Mouse (Mus musculus): Measurements from ENCODE around the gene Gm12258. TPM values are rescaled to one million over a fixed set of nuclear protein-coding genes. Genes with fewer than 3 reads are reported as not detected.
A peak's percentile ranks its signal among the peaks of the same experiment; 100 is the strongest.

Gm12258 gene
- polyA plus RNA-seq (2012; fragmentation: generic; extraction: Trizol), result 2.0 TPM

DNA sequence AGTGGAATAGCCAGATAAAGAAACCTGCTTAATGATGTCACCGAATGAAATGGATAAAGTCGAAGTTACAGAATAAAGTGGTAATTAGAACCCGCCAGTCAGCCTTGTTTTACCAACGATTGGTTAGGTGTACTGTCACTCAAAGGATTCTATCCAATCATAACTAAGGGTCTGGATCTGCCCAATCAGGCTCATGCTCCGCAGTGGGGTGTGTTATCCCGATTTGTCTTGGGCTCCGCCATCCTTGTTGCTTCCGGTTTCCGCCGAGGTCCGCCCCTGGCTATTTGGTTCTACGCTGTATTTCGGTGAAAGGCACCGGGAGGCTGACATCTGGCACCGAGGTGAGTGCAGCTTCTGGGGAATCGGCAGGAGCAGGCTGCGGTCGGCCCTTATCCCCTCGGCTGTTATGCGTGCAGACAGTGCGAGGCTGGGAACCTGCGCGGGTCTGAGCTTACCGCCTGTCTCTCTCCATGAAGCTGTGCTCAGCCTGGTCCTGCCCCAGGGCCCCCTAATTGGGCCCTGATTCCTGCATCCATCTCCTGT lies at the start of gene Gm12258:
Gene Gm12258 (plus strand): TSS at position 240 of the 543 bp plus-strand sequence.
- Histone ChIP-seq H3K4me3 (peak within 1 kb of the TSS; percentile 46), H3K27me3 (ENCODE audit: control insufficient read depth, insufficient read depth, insufficient read length) (no peaks in the 10 kb centered on the region), H3K36me3 (ENCODE audit: control insufficient read depth, insufficient read depth) (peaks cover 15% of the 10 kb centered on the region), H3ac (ENCODE audit: control insufficient read depth, insufficient read length) (peak within 1 kb of the TSS; percentile 89), H3K4me2 (ENCODE audit: low read depth) (peak within 1 kb of the TSS; percentile 65), H3K79me2 (ENCODE audit: control insufficient read depth, insufficient read depth) (no peaks in the 10 kb centered on the region)
- TF ChIP-seq POLR2AphosphoS2 (IDR thresholded peaks at IDR 0.05; ENCODE audit: insufficient read length, low read depth) (peak; percentile 45), SRF (IDR thresholded peaks at IDR 0.05; ENCODE audit: control insufficient read depth, insufficient read length, low read depth) (no peak), POLR2A (IDR thresholded peaks at IDR 0.05; ENCODE audit: insufficient read length, low read depth) (peak; percentile 60), REST (IDR thresholded peaks at IDR 0.05; ENCODE audit: insufficient read depth, insufficient read length) (no peak), USF1 (IDR thresholded peaks at IDR 0.05; ENCODE audit: low read depth) (no peak), MYOD1 (IDR thresholded peaks at IDR 0.05; ENCODE audit: control insufficient read depth in 1 of 3, insufficient read length in 2 of 3, low read depth in 2 of 3) (no peak), CEBPB (IDR thresholded peaks at IDR 0.05; ENCODE audit: insufficient read depth, poor library complexity, severe bottlenecking) (peak; percentile 67), E2F4 (IDR thresholded peaks at IDR 0.05; ENCODE audit: insufficient read depth) (peak; percentile 22), MAX (IDR thresholded peaks at IDR 0.05; ENCODE audit: low read depth) (no peak), TCF3 (IDR thresholded peaks at IDR 0.05; ENCODE audit: insufficient read length, low read depth) (no peak), TCF12 (IDR thresholded peaks at IDR 0.05; ENCODE audit: insufficient read depth, poor library complexity, severe bottlenecking) (no peak), MYOG (IDR thresholded peaks at IDR 0.05; ENCODE audit: control insufficient read depth in 1 of 3, insufficient read depth in 1 of 3, insufficient read length in 2 of 3, low read depth in 2 of 3) (no peak)

DNA sequence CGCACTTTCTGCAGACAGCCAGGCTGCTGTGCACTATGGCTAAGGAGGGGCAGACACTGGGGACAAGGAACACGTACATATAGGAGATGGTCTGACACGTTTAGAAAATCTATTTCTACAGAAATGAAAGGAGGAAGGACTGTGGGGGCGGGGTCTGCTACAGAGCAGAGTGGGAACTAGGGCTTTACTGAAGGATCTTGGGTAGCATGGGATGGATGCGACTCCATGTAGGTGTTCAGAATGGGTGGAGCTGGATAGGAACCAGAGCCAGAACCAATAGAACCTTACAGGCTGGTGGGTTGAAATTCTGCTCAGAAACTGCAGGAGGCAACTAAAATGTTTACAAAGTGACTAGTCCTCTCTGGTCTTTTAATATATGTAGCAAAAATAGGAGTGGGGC lies 47.2 kb upstream of the Gm12258 start:
- H3K4me2 ChIP-seq (ENCODE audit: low read depth), result no peak overlapping the region
- H3K79me2 ChIP-seq (ENCODE audit: control insufficient read depth, insufficient read depth), result no peaks in the 10 kb centered on the region
- no peak overlapping the region for H3ac ChIP-seq (ENCODE audit: control insufficient read depth, insufficient read length)
- TF ChIP-seq TCF3 (IDR thresholded peaks at IDR 0.05; ENCODE audit: insufficient read length, low read depth), result no peak
- TF ChIP-seq REST (IDR thresholded peaks at IDR 0.05; ENCODE audit: insufficient read depth, insufficient read length), result no peak
- TF ChIP-seq POLR2A (IDR thresholded peaks at IDR 0.05; ENCODE audit: insufficient read length, low read depth), result no peak
- no peak for TF ChIP-seq CEBPB (IDR thresholded peaks at IDR 0.05; ENCODE audit: insufficient read depth, poor library complexity, severe bottlenecking)
- no peak for TF ChIP-seq MYOD1 (IDR thresholded peaks at IDR 0.05; ENCODE audit: control insufficient read depth in 1 of 3, insufficient read length in 2 of 3, low read depth in 2 of 3)
- no peak for TF ChIP-seq MAX (IDR thresholded peaks at IDR 0.05; ENCODE audit: low read depth)
- TF ChIP-seq USF1 (IDR thresholded peaks at IDR 0.05; ENCODE audit: low read depth), result no peak
- no peak for TF ChIP-seq SRF (IDR thresholded peaks at IDR 0.05; ENCODE audit: control insufficient read depth, insufficient read length, low read depth)
- TF ChIP-seq TCF12 (IDR thresholded peaks at IDR 0.05; ENCODE audit: insufficient read depth, poor library complexity, severe bottlenecking), result no peak
- TF ChIP-seq POLR2AphosphoS2 (IDR thresholded peaks at IDR 0.05; ENCODE audit: insufficient read length, low read depth), result no peak
- no peak for TF ChIP-seq E2F4 (IDR thresholded peaks at IDR 0.05; ENCODE audit: insufficient read depth)
- TF ChIP-seq MYOG (IDR thresholded peaks at IDR 0.05; ENCODE audit: control insufficient read depth in 1 of 3, insufficient read depth in 1 of 3, insufficient read length in 2 of 3, low read depth in 2 of 3), result no peak
- no peak overlapping the region for H3K4me3 ChIP-seq
- H3K27me3 ChIP-seq (ENCODE audit: control insufficient read depth, insufficient read depth, insufficient read length), result peaks cover 5% of the 10 kb centered on the region
- H3K36me3 ChIP-seq (ENCODE audit: control insufficient read depth, insufficient read depth), result no peaks in the 10 kb centered on the region

DNA sequence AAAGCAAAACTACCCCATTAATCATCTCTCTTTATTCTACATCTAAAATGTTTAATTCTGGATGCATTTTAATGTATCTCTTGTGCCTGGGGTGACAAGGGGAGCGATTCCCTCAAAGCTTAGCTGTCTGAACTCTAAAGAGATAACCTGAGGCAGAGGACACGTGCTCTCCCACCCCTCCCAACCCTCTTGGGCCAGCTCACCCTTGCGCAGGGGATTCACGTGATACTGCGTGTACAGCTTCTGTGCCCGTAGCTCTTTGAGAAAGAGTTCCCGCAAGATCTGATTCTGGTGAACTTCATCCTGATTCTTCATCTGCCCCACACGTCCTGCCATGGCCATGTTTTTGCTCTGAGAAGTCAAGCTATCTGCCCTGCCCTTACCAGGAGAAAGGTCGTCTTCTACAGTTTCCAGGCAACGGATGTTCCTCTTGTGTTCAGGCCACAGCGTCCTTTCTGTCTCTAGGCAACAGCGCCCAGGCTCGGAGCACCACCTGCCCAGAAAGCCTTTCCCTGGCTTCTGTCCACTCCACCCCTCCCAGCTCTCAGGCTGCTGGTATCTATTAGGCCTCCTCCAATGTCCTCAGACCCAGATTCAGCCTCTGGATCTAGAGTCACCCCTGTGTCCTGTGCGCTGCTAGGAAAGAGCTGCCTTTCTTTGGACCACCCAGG lies 45.3 kb upstream of the Gm12258 start, which contains the start of gene Fam183b:
Gene Fam183b (minus strand): TSS at position 403 of the 671 bp plus-strand sequence.
- Histone ChIP-seq H3K4me3 (no peak within 1 kb of the TSS), H3K27me3 (ENCODE audit: control insufficient read depth, insufficient read depth, insufficient read length) (peaks cover 5% of the 10 kb centered on the region), H3K36me3 (ENCODE audit: control insufficient read depth, insufficient read depth) (no peaks in the 10 kb centered on the region), H3ac (ENCODE audit: control insufficient read depth, insufficient read length) (no peak within 1 kb of the TSS), H3K4me2 (ENCODE audit: low read depth) (no peak within 1 kb of the TSS), H3K79me2 (ENCODE audit: control insufficient read depth, insufficient read depth) (no peaks in the 10 kb centered on the region)
- TF ChIP-seq SRF (IDR thresholded peaks at IDR 0.05; ENCODE audit: control insufficient read depth, insufficient read length, low read depth), result no peak
- TF ChIP-seq MAX (IDR thresholded peaks at IDR 0.05; ENCODE audit: low read depth), result no peak
- no peak for TF ChIP-seq E2F4 (IDR thresholded peaks at IDR 0.05; ENCODE audit: insufficient read depth)
- TF ChIP-seq CEBPB (IDR thresholded peaks at IDR 0.05; ENCODE audit: insufficient read depth, poor library complexity, severe bottlenecking), result no peak
- no peak for TF ChIP-seq POLR2AphosphoS2 (IDR thresholded peaks at IDR 0.05; ENCODE audit: insufficient read length, low read depth)
- no peak for TF ChIP-seq REST (IDR thresholded peaks at IDR 0.05; ENCODE audit: insufficient read depth, insufficient read length)
- no peak for TF ChIP-seq TCF3 (IDR thresholded peaks at IDR 0.05; ENCODE audit: insufficient read length, low read depth)
- TF ChIP-seq TCF12 (IDR thresholded peaks at IDR 0.05; ENCODE audit: insufficient read depth, poor library complexity, severe bottlenecking), result no peak
- no peak for TF ChIP-seq USF1 (IDR thresholded peaks at IDR 0.05; ENCODE audit: low read depth)
- no peak for TF ChIP-seq MYOD1 (IDR thresholded peaks at IDR 0.05; ENCODE audit: control insufficient read depth in 1 of 3, insufficient read length in 2 of 3, low read depth in 2 of 3)
- TF ChIP-seq MYOG (IDR thresholded peaks at IDR 0.05; ENCODE audit: control insufficient read depth in 1 of 3, insufficient read depth in 1 of 3, insufficient read length in 2 of 3, low read depth in 2 of 3), result no peak
- TF ChIP-seq POLR2A (IDR thresholded peaks at IDR 0.05; ENCODE audit: insufficient read length, low read depth), result no peak

DNA sequence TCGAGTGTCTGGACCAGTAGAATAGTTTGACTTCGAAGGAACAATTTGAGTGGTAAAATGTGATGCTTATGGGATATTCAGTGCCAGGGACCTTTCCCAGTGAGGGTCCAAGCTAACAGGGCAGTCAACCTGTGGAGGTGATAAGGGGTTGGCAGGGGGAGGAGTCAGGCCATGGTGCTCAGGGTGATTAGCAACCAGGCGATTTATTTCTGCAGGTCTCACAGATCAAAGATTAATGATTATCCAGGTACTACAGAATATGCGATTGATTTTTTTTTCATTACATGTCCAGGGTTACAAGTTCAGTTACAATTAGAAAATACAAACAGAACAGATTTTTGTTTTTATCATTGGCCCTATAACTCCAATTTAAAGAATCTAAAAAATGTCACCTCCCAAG lies 43.1 kb upstream of the Gm12258 start:
- H3ac ChIP-seq (ENCODE audit: control insufficient read depth, insufficient read length), result no peak overlapping the region
- H3K79me2 ChIP-seq (ENCODE audit: control insufficient read depth, insufficient read depth), result no peaks in the 10 kb centered on the region
- H3K27me3 ChIP-seq (ENCODE audit: control insufficient read depth, insufficient read depth, insufficient read length), result peaks cover 5% of the 10 kb centered on the region
- TF ChIP-seq TCF3 (IDR thresholded peaks at IDR 0.05; ENCODE audit: insufficient read length, low read depth) (no peak), REST (IDR thresholded peaks at IDR 0.05; ENCODE audit: insufficient read depth, insufficient read length) (no peak), POLR2A (IDR thresholded peaks at IDR 0.05; ENCODE audit: insufficient read length, low read depth) (no peak), TCF12 (IDR thresholded peaks at IDR 0.05; ENCODE audit: insufficient read depth, poor library complexity, severe bottlenecking) (no peak), POLR2AphosphoS2 (IDR thresholded peaks at IDR 0.05; ENCODE audit: insufficient read length, low read depth) (no peak), MYOG (IDR thresholded peaks at IDR 0.05; ENCODE audit: control insufficient read depth in 1 of 3, insufficient read depth in 1 of 3, insufficient read length in 2 of 3, low read depth in 2 of 3) (no peak), MAX (IDR thresholded peaks at IDR 0.05; ENCODE audit: low read depth) (no peak), SRF (IDR thresholded peaks at IDR 0.05; ENCODE audit: control insufficient read depth, insufficient read length, low read depth) (no peak), USF1 (IDR thresholded peaks at IDR 0.05; ENCODE audit: low read depth) (no peak), CEBPB (IDR thresholded peaks at IDR 0.05; ENCODE audit: insufficient read depth, poor library complexity, severe bottlenecking) (no peak), E2F4 (IDR thresholded peaks at IDR 0.05; ENCODE audit: insufficient read depth) (no peak), MYOD1 (IDR thresholded peaks at IDR 0.05; ENCODE audit: control insufficient read depth in 1 of 3, insufficient read length in 2 of 3, low read depth in 2 of 3) (no peak)
- H3K36me3 ChIP-seq (ENCODE audit: control insufficient read depth, insufficient read depth), result no peaks in the 10 kb centered on the region
- no peak overlapping the region for H3K4me3 ChIP-seq
- H3K4me2 ChIP-seq (ENCODE audit: low read depth), result no peak overlapping the region
